Mouse (Mus musculus): ENCODE results near the gene A930017K11Rik. TPM values are rescaled to one million over a fixed set of nuclear protein-coding genes. Genes with fewer than 3 reads are reported as not detected.
A peak's percentile ranks its signal among the peaks of the same experiment; 100 is the strongest.

Gene A930017K11Rik
- not detected for total RNA-seq (2021)
- long read RNA-seq, experiment 1: 0 reads
- long read RNA-seq, experiment 2: 0 reads

GRCm38 (mm10) chr17:25951803-25952623 is at the start of gene A930017K11Rik:
TSS of gene A930017K11Rik (minus strand) at chr17:25952565.
- DNase-seq: peak; percentile 18 to 23

- DNase-seq: no peak
Measured at GRCm38 (mm10) chr17:25998425-25998824, 46.1 kb upstream of the A930017K11Rik start.

- no peak for DNase-seq
Measured at GRCm38 (mm10) chr17:25993489-25993888, 41.1 kb upstream of the A930017K11Rik start.

GRCm38 (mm10) chr17:25992274-25992673 is 39.9 kb upstream of the A930017K11Rik start:
- no peak for DNase-seq

GRCm38 (mm10) chr17:25990331-25990730 is 38.0 kb upstream of the A930017K11Rik start:
- no peak for DNase-seq

GRCm38 (mm10) chr17:25985306-25986294 is 33.2 kb upstream of the A930017K11Rik start, which contains the start of gene Capn15:
TSS of gene Capn15 (minus strand) at chr17:25985796.
- DNase-seq: peak; percentile 95 to 96

- no peak for DNase-seq
Measured at GRCm38 (mm10) chr17:25984556-25985305, 32.4 kb upstream of the A930017K11Rik start.

- DNase-seq: no peak
Measured at GRCm38 (mm10) chr17:25984066-25984465, 31.7 kb upstream of the A930017K11Rik start.

- DNase-seq: no peak
Measured at GRCm38 (mm10) chr17:25982913-25983312, 30.5 kb upstream of the A930017K11Rik start.

- DNase-seq: peak in 1 of 2 experiments; percentile 42
Measured at GRCm38 (mm10) chr17:25980854-25981253, 28.5 kb upstream of the A930017K11Rik start.

GRCm38 (mm10) chr17:25979829-25980738 is 27.7 kb upstream of the A930017K11Rik start:
- DNase-seq: no peak

GRCm38 (mm10) chr17:25970954-25971707 is 18.8 kb upstream of the A930017K11Rik start:
- no peak for DNase-seq

- DNase-seq: no peak
Measured at GRCm38 (mm10) chr17:25970448-25970847, 18.1 kb upstream of the A930017K11Rik start.

GRCm38 (mm10) chr17:25968176-25968575 is 15.8 kb upstream of the A930017K11Rik start:
- DNase-seq: no peak

GRCm38 (mm10) chr17:25967652-25968051 is 15.3 kb upstream of the A930017K11Rik start:
- peak in 1 of 2 experiments; percentile 19 for DNase-seq

- no peak for DNase-seq
Measured at GRCm38 (mm10) chr17:25964271-25964670, 11.9 kb upstream of the A930017K11Rik start.

- DNase-seq: no peak
Measured at GRCm38 (mm10) chr17:25962413-25962905, 10.1 kb upstream of the A930017K11Rik start.

GRCm38 (mm10) chr17:25961566-25961965 is 9.2 kb upstream of the A930017K11Rik start:
- no peak for DNase-seq

- DNase-seq: no peak
Measured at GRCm38 (mm10) chr17:25959630-25960467, 7.5 kb upstream of the A930017K11Rik start.

Measured in adrenal gland, postnatal 36 days (tissue).